Mouse (Mus musculus): ENCODE results near the gene Zbtb42.

DNA sequence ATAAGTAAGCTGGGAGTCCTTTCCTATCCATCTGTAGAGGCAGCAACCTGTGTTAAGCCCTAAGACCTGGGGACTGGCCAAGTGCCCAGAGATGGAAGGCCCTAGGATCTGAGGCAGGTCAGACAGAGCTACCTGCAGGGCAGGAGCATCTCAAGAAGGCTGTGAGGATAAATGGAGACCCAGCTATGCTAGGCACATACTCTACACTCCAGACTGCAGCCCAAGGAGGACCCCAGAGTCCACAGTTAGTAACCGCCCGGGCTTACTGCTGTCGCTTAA is 17.4 kb upstream of the Zbtb42 start:
- no peak for TF ChIP-seq ZC3H11A (IDR thresholded peaks at IDR 0.05; ENCODE audit: borderline replicate concordance, low read depth, low read length)
- TF ChIP-seq ZNF384 (IDR thresholded peaks at IDR 0.05; ENCODE audit: low read depth, low read length): no peak
- no peak for TF ChIP-seq CHD2 (IDR thresholded peaks at IDR 0.05; ENCODE audit: low read depth, low read length)
- TF ChIP-seq MAFK (IDR thresholded peaks at IDR 0.05; ENCODE audit: insufficient read depth, low read depth, low read length): no peak
- no peak for TF ChIP-seq HCFC1 (IDR thresholded peaks at IDR 0.05; ENCODE audit: borderline replicate concordance, insufficient read depth, low read length)

Measured in ES-E14 (cell line).